Mouse (Mus musculus) limb, embryonic 11.5 days (tissue): ENCODE results near the gene Sf3a3. TPM values are rescaled to one million over a fixed set of nuclear protein-coding genes. Genes with fewer than 3 reads are reported as not detected.
A peak's percentile ranks its signal among the peaks of the same experiment; 100 is the strongest.

Source experiments
- ATAC-seq: fragments of 200-750 bp; cut with Nextera tagmentation; 2 replicates; pipeline ENCODE4 v1.8.0; 2017; ENCODE audit warnings: low read depth; ENCODE audit not compliant: insufficient number of reproducible peaks, low FRiP score, low TSS enrichment
- DNase-seq: peaks from one replicate; pipeline ENCODE4 v3.0.0-alpha.2; 2015; ENCODE audit warnings: low spot score
- H3K27ac ChIP-seq: fragments of 300-500 bp; sonication (generic); replicated peaks from 2 replicates; pipeline ENCODE4 v1.5.1; 2014; ENCODE audit warnings: low read depth, mild to moderate bottlenecking, low read length
- H3K27me3 ChIP-seq: fragments of 300-500 bp; sonication (generic); 2 replicates; pipeline ENCODE4 v1.6.1; 2014; ENCODE audit warnings: mild to moderate bottlenecking, low read length, mixed read lengths; ENCODE audit not compliant: control insufficient read depth, insufficient read depth
- H3K36me3 ChIP-seq: fragments of 300-500 bp; sonication (generic); 2 replicates; pipeline ENCODE4 v1.6.1; 2014; ENCODE audit warnings: mild to moderate bottlenecking, low read length, moderate library complexity, mixed read lengths; ENCODE audit not compliant: control insufficient read depth, insufficient read depth
- H3K4me1 ChIP-seq: fragments of 300-500 bp; sonication (generic); 2 replicates; pipeline ENCODE4 v1.6.1; 2014; ENCODE audit warnings: low read length, mixed read lengths; ENCODE audit not compliant: control insufficient read depth, insufficient read depth
- H3K4me2 ChIP-seq: fragments of 300-500 bp; sonication (generic); 2 replicates; pipeline ENCODE4 v1.6.1; 2014; ENCODE audit warnings: low read depth, mild to moderate bottlenecking, moderate library complexity; ENCODE audit not compliant: severe bottlenecking
- H3K4me3 ChIP-seq: fragments of 300-500 bp; sonication (generic); 2 replicates; pipeline ENCODE4 v1.5.1; 2014; ENCODE audit warnings: low read depth, low read length
- H3K9ac ChIP-seq: fragments of 300-500 bp; sonication (generic); 2 replicates; pipeline ENCODE4 v1.6.1; 2014; ENCODE audit warnings: mild to moderate bottlenecking, low read length
- H3K9me3 ChIP-seq: fragments of 300-500 bp; sonication (generic); 2 replicates; pipeline ENCODE4 v1.6.1; 2016; ENCODE audit warnings: low read length; ENCODE audit not compliant: control insufficient read depth
- WGBS: fragments of 180-500 bp; shearing (Covaris S2); extraction: QIAGEN DNeasy Blood & Tissue Kit; methylation state at CpG from one replicate; pipeline ENCODE4 v1.1.7; 2014; 5-methylcytosine and 5-hydroxymethylcytosine counted together
- polyA plus RNA-seq: library from polyadenylated mRNA; unstranded; fragments of >200 nt; fragmentation: Nextera tagmentation; extraction: Ambion mirVana; gene quantifications from 2 replicates; pipeline ENCODE4 v1.2.1, GENCODE M21; 2014

Gene Sf3a3
- polyA plus RNA-seq = 250 and 252 TPM in 2 replicates

DNA sequence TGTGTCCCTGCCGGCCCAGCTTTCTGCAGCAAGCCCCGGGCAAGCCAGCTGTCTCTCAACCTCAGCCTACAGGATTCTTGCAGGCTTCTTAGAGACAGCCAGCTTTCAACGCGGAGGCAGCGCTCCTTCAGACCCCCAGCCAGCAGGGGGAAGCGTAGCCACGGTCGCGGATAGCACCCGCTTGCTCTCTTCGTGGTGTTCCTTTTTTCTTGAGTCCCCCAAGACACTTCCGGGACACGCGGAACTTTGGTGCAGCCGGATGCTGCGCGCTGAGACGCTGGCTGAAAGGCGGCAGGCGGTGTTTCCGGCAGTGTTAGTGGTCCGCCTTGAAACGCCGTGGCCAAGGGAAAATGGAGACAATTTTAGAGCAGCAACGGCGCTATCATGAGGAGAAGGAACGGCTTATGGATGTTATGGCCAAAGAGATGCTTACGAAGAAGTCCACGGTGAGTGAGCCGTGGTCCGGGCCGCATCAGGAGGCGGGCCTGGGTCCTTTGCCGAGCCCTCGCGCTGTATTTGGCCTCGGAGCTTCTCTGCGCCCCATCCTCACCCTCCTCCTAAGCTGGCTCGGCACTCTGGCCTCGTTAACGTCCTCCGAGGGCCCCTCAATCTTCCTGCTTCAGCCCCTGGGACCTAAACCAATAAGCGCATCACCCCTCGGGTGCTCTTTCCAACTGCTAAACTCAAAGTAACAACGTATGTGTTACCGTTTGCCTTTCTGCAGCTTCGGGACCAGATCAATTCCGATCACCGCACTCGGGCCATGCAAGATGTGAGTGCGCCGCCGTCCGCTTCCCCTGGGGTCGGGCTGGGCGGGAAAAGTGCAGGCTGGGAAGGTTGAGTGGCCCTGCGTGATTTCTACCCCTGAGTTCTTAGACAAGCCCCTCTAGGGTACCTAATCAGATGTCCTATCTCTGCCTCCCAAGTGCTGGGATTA is at the start of gene Sf3a3:
TSS of gene Sf3a3 (plus strand) at position 232 of the 937 bp plus-strand sequence.
- peaks cover 7% of the 10 kb centered on the region; the same call in 1 of the 2 replicates for H3K36me3 ChIP-seq
- no peaks in the 10 kb centered on the region for H3K9me3 ChIP-seq
- H3K4me3 ChIP-seq = peak within 1 kb of the TSS; percentile 97
- H3K4me2 ChIP-seq = peak within 1 kb of the TSS; percentile 82
- peak within 1 kb of the TSS; percentile 91 for H3K9ac ChIP-seq
- WGBS = under 1% methylated on average over 57 of the region's 57 CpGs
- no peaks in the 10 kb centered on the region for H3K27me3 ChIP-seq
- ATAC-seq (peak; percentile 79), DNase-seq (peak; percentile 96)
- H3K27ac ChIP-seq = peak within 1 kb of the TSS; percentile 70; the same call in 1 of the 2 replicates
- peaks cover 15% of the 10 kb centered on the region for H3K4me1 ChIP-seq

DNA sequence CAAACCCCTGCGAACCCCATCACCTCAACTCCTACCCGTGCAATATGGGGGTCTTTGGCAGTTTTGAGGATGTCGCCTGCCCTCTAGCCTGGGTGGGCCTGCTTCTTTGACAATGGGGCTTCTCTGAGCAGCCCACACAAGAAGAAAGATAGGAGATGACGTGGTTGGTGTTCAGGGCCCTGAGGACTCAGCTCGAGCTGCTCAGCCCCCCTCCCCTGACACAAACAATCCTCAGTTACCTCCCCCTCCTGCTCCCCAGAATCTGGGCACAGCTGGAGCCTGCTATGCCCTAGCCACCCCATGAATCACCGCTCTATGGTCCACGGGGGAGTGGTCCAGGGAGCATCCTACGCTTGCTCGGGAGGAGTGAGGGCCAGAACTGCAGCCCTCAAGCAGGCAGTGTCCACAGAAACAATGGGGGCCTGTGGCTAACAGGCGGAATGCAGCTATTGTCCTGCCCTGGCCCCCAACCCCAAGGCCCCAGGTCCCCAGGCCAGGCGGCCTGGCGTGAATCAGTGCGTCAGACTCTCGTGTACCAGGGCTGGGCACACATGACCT is 47.0 kb upstream of the Sf3a3 start:
- ATAC-seq (no peak), DNase-seq (no peak)
- H3K4me1 ChIP-seq = peaks cover 10% of the 10 kb centered on the region
- no peak overlapping the region for H3K27ac ChIP-seq
- H3K9ac ChIP-seq = no peak overlapping the region
- 34% methylated on average over 14 of the region's 14 CpGs for WGBS
- no peaks in the 10 kb centered on the region for H3K9me3 ChIP-seq
- no peak overlapping the region for H3K4me3 ChIP-seq
- H3K4me2 ChIP-seq = no peak overlapping the region
- no peaks in the 10 kb centered on the region for H3K36me3 ChIP-seq
- H3K27me3 ChIP-seq = peaks cover 26% of the 10 kb centered on the region

DNA sequence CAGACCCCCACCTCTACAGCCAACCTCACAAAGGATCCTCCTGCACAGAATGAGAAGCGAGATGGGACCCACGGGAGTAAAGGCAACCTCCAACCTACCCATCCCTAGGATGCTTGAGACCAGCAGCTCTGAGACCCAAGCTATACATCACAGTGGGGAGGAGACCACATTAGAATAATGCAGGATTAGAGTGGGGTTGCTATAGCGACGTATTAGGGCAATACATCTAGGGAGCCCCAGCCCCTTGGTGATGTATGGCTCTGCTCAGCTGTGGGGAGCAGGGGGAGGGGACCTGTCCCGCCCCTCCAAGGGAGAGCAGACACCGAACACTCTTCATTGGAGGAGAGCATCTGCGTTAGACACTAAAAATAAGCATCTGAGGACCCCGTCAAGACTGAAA is 46.5 kb upstream of the Sf3a3 start:
- Histone ChIP-seq H3K4me3 (no peak overlapping the region), H3K9me3 (no peaks in the 10 kb centered on the region), H3K4me1 (peaks cover 15% of the 10 kb centered on the region), H3K27ac (no peak overlapping the region), H3K36me3 (no peaks in the 10 kb centered on the region), H3K9ac (no peak overlapping the region), H3K4me2 (no peak overlapping the region), H3K27me3 (peaks cover 27% of the 10 kb centered on the region)
- DNase-seq = no peak
- ATAC-seq = no peak
- 9% methylated on average over 8 of the region's 8 CpGs for WGBS

DNA sequence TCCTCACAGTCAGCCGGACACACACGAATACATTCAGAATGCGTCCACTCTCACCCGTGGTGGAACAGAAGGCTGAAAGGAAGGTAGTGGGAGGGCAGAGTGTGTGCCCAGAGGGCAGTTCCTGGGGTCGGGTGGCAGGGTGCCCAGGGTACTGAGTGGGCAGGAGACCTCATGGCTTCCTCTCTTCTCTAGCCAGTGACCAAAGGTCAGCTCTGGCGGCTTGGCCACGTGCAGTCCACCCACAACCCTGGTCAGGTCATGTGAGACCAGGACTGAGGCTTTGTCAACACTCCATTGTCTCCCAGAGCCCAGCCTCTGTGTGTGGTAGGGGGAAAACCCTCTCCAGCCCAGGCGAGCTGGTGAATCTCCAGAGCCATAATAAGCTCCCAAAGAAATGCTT is 44.3 kb upstream of the Sf3a3 start:
- no peak overlapping the region for H3K27ac ChIP-seq
- DNase-seq (no peak), ATAC-seq (no peak)
- 92% methylated on average over 8 of the region's 8 CpGs for WGBS
- no peak overlapping the region for H3K9ac ChIP-seq
- peaks cover 17% of the 10 kb centered on the region for H3K4me1 ChIP-seq
- peaks cover 24% of the 10 kb centered on the region for H3K27me3 ChIP-seq
- no peaks in the 10 kb centered on the region for H3K9me3 ChIP-seq
- no peaks in the 10 kb centered on the region for H3K36me3 ChIP-seq
- no peak overlapping the region for H3K4me3 ChIP-seq
- H3K4me2 ChIP-seq = no peak overlapping the region

DNA sequence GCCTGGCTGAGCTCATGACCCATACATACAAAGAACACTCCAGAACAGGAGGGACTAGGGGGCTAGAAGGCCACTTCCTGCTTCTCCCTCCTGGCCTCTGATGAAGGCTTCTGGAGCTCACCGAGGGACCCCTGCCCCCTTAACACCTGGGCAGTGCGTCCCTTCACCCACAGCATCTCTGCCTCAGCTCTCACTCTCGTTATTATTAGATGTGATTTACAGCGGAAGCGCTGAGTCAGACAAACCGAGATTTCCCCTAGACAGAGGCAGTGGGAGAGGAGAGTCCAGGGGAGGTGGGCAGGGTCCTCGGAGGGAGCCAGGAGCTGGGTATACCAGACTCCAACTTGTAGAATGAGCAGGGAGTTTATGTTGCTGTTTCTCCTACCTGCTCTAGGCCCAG is 43.0 kb upstream of the Sf3a3 start:
- no peaks in the 10 kb centered on the region for H3K36me3 ChIP-seq
- no peak overlapping the region; the same call in 1 of the 2 replicates for H3K4me3 ChIP-seq
- H3K9me3 ChIP-seq = no peaks in the 10 kb centered on the region
- 0 out of 2 replicates have a peak overlapping the region, but pooled peaks have one; percentile 38 for H3K4me2 ChIP-seq
- no peak overlapping the region for H3K9ac ChIP-seq
- peaks cover 17% of the 10 kb centered on the region for H3K4me1 ChIP-seq
- peaks cover 22% of the 10 kb centered on the region for H3K27me3 ChIP-seq
- DNase-seq (no peak), ATAC-seq (no peak)
- no peak overlapping the region for H3K27ac ChIP-seq
- WGBS = 26% methylated on average over 7 of the region's 7 CpGs

GRCm38 (mm10) chr4:124672347-124673320 is 41.9 kb upstream of the Sf3a3 start:
- H3K4me3 ChIP-seq = peak overlapping the region; percentile 10
- H3K4me2 ChIP-seq = peak overlapping the region; percentile 38
- H3K36me3 ChIP-seq = 0 out of 2 replicates have a peak, but pooled peaks cover 3% of the 10 kb centered on the region
- 2% methylated on average over 29 of the region's 31 CpGs for WGBS
- peaks cover 13% of the 10 kb centered on the region; the same call in 1 of the 2 replicates for H3K27me3 ChIP-seq
- no peak overlapping the region for H3K27ac ChIP-seq
- no peak overlapping the region for H3K9ac ChIP-seq
- DNase-seq (peak; percentile 45), ATAC-seq (no peak)
- H3K9me3 ChIP-seq = no peaks in the 10 kb centered on the region
- peaks cover 17% of the 10 kb centered on the region for H3K4me1 ChIP-seq

GRCm38 (mm10) chr4:124674334-124675032 is 40.1 kb upstream of the Sf3a3 start:
- DNase-seq (no peak), ATAC-seq (no peak)
- H3K27ac ChIP-seq = no peak overlapping the region
- peaks cover 8% of the 10 kb centered on the region; the same call in 1 of the 2 replicates for H3K27me3 ChIP-seq
- WGBS = 73% methylated on average over 17 of the region's 17 CpGs
- no peak overlapping the region for H3K9ac ChIP-seq
- H3K9me3 ChIP-seq = no peaks in the 10 kb centered on the region
- H3K36me3 ChIP-seq = 0 out of 2 replicates have a peak, but pooled peaks cover 5% of the 10 kb centered on the region
- no peak overlapping the region for H3K4me3 ChIP-seq
- peaks cover 17% of the 10 kb centered on the region for H3K4me1 ChIP-seq
- no peak overlapping the region for H3K4me2 ChIP-seq
